Mouse (Mus musculus): ENCODE measurements around the gene Ankrd44.

Gene Ankrd44

GRCm38 (mm10) chr1:54925971-54926771, at the start of gene Ankrd44:
TSS of gene Ankrd44 (minus strand) at chr1:54926387.
- in situ Hi-C loops (cut with MboI, MseI) = no loop called here

- in situ Hi-C loops (cut with MboI, MseI) = loop anchor here (10.0 kb wide), 1 partner anchor 227 kb away; no protein-coding TSS in a partner anchor
These were observed 45.7 kb upstream of the Ankrd44 start for GRCm38 (mm10) chr1:54971687-54972404.

GRCm38 (mm10) chr1:54966858-54967257, 40.7 kb upstream of the Ankrd44 start:
- in situ Hi-C loops (cut with MboI, MseI) = no loop called here

- in situ Hi-C loops (cut with MboI, MseI) = no loop called here
These were observed 39.2 kb upstream of the Ankrd44 start for GRCm38 (mm10) chr1:54965159-54965995.

- in situ Hi-C loops (cut with MboI, MseI) = no loop called here
These were observed 35.5 kb upstream of the Ankrd44 start for GRCm38 (mm10) chr1:54961724-54962123.

GRCm38 (mm10) chr1:54960613-54961165, 34.5 kb upstream of the Ankrd44 start:
- in situ Hi-C loops (cut with MboI, MseI) = no loop called here

- in situ Hi-C loops (cut with MboI, MseI) = loop anchor here (5.0 kb wide), 1 partner anchor 291 kb away; no protein-coding TSS in a partner anchor
These were observed 32.3 kb upstream of the Ankrd44 start for GRCm38 (mm10) chr1:54958525-54958924.

- in situ Hi-C loops (cut with MboI, MseI) = loop anchor here (5.0 kb wide), 1 partner anchor 290 kb away; no protein-coding TSS in a partner anchor
These were observed 30.8 kb upstream of the Ankrd44 start for GRCm38 (mm10) chr1:54956995-54957394.

GRCm38 (mm10) chr1:54954856-54955255, 28.7 kb upstream of the Ankrd44 start:
- in situ Hi-C loops (cut with MboI, MseI) = loop anchor here (5.0 kb wide), 1 partner anchor 288 kb away; no protein-coding TSS in a partner anchor

- in situ Hi-C loops (cut with MboI, MseI) = no loop called here
These were observed 18.5 kb upstream of the Ankrd44 start for GRCm38 (mm10) chr1:54944648-54945047.

- in situ Hi-C loops (cut with MboI, MseI) = no loop called here
These were observed 9.3 kb upstream of the Ankrd44 start for GRCm38 (mm10) chr1:54935466-54935865.

- in situ Hi-C loops (cut with MboI, MseI) = no loop called here
These were observed 8.7 kb upstream of the Ankrd44 start for GRCm38 (mm10) chr1:54934911-54935310.

- in situ Hi-C loops (cut with MboI, MseI) = no loop called here
These were observed 7.5 kb upstream of the Ankrd44 start for GRCm38 (mm10) chr1:54933646-54934045.

GRCm38 (mm10) chr1:54932456-54933115, 6.4 kb upstream of the Ankrd44 start:
- in situ Hi-C loops (cut with MboI, MseI) = no loop called here

GRCm38 (mm10) chr1:54931231-54931630, 5.0 kb upstream of the Ankrd44 start:
- in situ Hi-C loops (cut with MboI, MseI) = no loop called here

- in situ Hi-C loops (cut with MboI, MseI) = no loop called here
These were observed 4.5 kb upstream of the Ankrd44 start for GRCm38 (mm10) chr1:54930670-54931200.

- in situ Hi-C loops (cut with MboI, MseI) = no loop called here
These were observed 694 bp downstream of the Ankrd44 start for GRCm38 (mm10) chr1:54925451-54925934.

GRCm38 (mm10) chr1:54924760-54925159, 1.4 kb downstream of the Ankrd44 start:
- in situ Hi-C loops (cut with MboI, MseI) = no loop called here

- in situ Hi-C loops (cut with MboI, MseI) = no loop called here
These were observed 1.9 kb downstream of the Ankrd44 start for GRCm38 (mm10) chr1:54924309-54924685.

All from T-helper 2 cell (primary cell).